Mouse (Mus musculus): ENCODE results near the gene Unc5c. TPM values are rescaled to one million over a fixed set of nuclear protein-coding genes. Genes with fewer than 3 reads are reported as not detected.

Unc5c gene
- polyA plus RNA-seq, 2 experiments, result 11.9 to 12.5 TPM

DNA sequence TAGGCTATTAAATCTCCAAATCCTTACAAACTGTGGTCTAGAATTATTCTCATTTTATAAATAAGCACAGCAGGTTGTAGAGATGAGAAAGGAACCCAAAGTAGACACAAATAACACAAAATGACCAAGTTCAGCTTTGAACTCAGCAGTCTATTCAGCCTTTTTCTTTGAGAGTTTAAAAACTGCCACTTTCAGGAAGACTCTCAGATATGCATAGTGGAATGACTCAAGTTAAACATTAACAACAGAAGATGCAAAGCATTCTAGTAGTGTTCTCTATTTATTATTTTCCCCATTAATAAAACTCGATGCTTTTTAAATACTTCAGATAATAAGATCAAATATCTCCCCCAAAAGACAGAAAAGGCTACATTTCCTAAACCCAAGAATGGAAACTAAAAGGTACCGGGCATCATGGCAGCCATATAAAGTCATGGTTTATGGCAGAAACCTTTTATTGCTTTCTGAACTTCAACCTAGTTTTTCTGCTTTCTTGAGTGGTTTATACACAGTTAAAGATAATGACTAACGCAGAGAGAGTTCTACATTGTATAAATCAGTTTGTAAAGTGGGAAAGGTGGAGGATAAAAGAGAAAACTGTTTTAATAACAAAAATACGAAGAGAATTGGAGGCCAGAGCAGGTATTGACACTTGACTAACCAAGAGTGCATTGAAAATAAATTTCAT is 283.8 kb downstream of the Unc5c start:
- no peaks in the 10 kb centered on the region for H3K27me3 ChIP-seq (ENCODE audit: control insufficient read depth, insufficient read depth, low read length)
- H3K4me2 ChIP-seq (replicated peaks; ENCODE audit: low read depth, low read length, severe bottlenecking), result no peak overlapping the region
- WGBS, result 64% methylated on average over 4 of the region's 4 CpGs
- DNase-seq (ENCODE audit: low spot score) (no peak), ATAC-seq (ENCODE audit: low FRiP score, low read depth) (no peak)
- H3K36me3 ChIP-seq (ENCODE audit: control insufficient read depth, insufficient read depth, low read length), result no peaks in the 10 kb centered on the region
- no peaks in the 10 kb centered on the region for H3K9me3 ChIP-seq (ENCODE audit: control insufficient read depth, low read length)
- no peak overlapping the region for H3K4me3 ChIP-seq (replicated peaks; ENCODE audit: low read length)
- TF ChIP-seq POLR2A (IDR thresholded peaks at IDR 0.05; ENCODE audit: borderline replicate concordance, extremely low read depth, insufficient read depth, insufficient read length), result no peak
- no peaks in the 10 kb centered on the region for H3K4me1 ChIP-seq (ENCODE audit: control insufficient read depth, insufficient read depth, low read length)
- H3K9ac ChIP-seq (ENCODE audit: low read depth, low read length, severe bottlenecking), result no peak overlapping the region
- H3K27ac ChIP-seq (replicated peaks; ENCODE audit: low read depth, low read length), result no peak overlapping the region

- no peaks in the 10 kb centered on the region for H3K4me1 ChIP-seq (ENCODE audit: control insufficient read depth, insufficient read depth, low read length)
- no peak overlapping the region for H3K4me3 ChIP-seq (replicated peaks; ENCODE audit: low read length)
- no peaks in the 10 kb centered on the region for H3K9me3 ChIP-seq (ENCODE audit: control insufficient read depth, low read length)
- no peaks in the 10 kb centered on the region for H3K27me3 ChIP-seq (ENCODE audit: control insufficient read depth, insufficient read depth, low read length)
- H3K9ac ChIP-seq (ENCODE audit: low read depth, low read length, severe bottlenecking), result no peak overlapping the region
- WGBS, result 75% methylated on average over 7 of the region's 7 CpGs
- DNase-seq (ENCODE audit: low spot score) (no peak), ATAC-seq (ENCODE audit: low FRiP score, low read depth) (no peak)
- H3K4me2 ChIP-seq (replicated peaks; ENCODE audit: low read depth, low read length, severe bottlenecking), result no peak overlapping the region
- H3K27ac ChIP-seq (replicated peaks; ENCODE audit: low read depth, low read length), result no peak overlapping the region
- H3K36me3 ChIP-seq (ENCODE audit: control insufficient read depth, insufficient read depth, low read length), result no peaks in the 10 kb centered on the region
- no peak for TF ChIP-seq POLR2A (IDR thresholded peaks at IDR 0.05; ENCODE audit: borderline replicate concordance, extremely low read depth, insufficient read depth, insufficient read length)
These were observed 287.2 kb downstream of the Unc5c start for GRCm38 (mm10) chr3:141752172-141752571.

DNA sequence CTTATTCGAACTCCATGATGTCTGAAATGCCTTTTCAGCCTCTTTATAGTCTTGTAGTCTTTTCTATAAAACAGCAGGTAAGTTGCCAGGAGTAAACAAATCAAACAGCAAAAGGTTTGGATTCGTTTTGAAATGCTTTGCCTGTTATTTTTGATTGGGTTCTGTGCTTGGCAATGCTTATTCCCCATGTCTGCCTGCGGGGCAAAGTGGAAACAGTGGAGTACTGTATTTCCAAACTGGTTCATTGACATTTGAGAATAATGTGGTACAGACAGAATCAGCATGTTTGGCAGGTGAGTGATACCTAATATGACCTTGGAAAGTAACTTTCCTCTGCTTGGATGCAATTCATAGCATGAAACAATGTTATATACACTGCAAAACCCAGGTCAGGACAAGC is 292.2 kb downstream of the Unc5c start:
- peaks cover 5% of the 10 kb centered on the region for H3K36me3 ChIP-seq (ENCODE audit: control insufficient read depth, insufficient read depth, low read length)
- no peak for TF ChIP-seq POLR2A (IDR thresholded peaks at IDR 0.05; ENCODE audit: borderline replicate concordance, extremely low read depth, insufficient read depth, insufficient read length)
- ATAC-seq (ENCODE audit: low FRiP score, low read depth) (no peak), DNase-seq (ENCODE audit: low spot score) (no peak)
- H3K4me1 ChIP-seq (ENCODE audit: control insufficient read depth, insufficient read depth, low read length), result no peaks in the 10 kb centered on the region
- no peak overlapping the region for H3K9ac ChIP-seq (ENCODE audit: low read depth, low read length, severe bottlenecking)
- 34% methylated on average over 3 of the region's 3 CpGs for WGBS
- no peak overlapping the region for H3K4me3 ChIP-seq (replicated peaks; ENCODE audit: low read length)
- no peaks in the 10 kb centered on the region for H3K9me3 ChIP-seq (ENCODE audit: control insufficient read depth, low read length)
- no peaks in the 10 kb centered on the region for H3K27me3 ChIP-seq (ENCODE audit: control insufficient read depth, insufficient read depth, low read length)
- H3K27ac ChIP-seq (replicated peaks; ENCODE audit: low read depth, low read length), result no peak overlapping the region
- no peak overlapping the region for H3K4me2 ChIP-seq (replicated peaks; ENCODE audit: low read depth, low read length, severe bottlenecking)

- H3K4me2 ChIP-seq (replicated peaks; ENCODE audit: low read depth, low read length, severe bottlenecking), result no peak overlapping the region
- 25% methylated on average over 8 of the region's 8 CpGs for WGBS
- peak; percentile 19; the same call in 1 of the 2 replicates for ATAC-seq (ENCODE audit: low FRiP score, low read depth)
These were observed 313.4 kb downstream of the Unc5c start for GRCm38 (mm10) chr3:141778411-141778919.

DNA sequence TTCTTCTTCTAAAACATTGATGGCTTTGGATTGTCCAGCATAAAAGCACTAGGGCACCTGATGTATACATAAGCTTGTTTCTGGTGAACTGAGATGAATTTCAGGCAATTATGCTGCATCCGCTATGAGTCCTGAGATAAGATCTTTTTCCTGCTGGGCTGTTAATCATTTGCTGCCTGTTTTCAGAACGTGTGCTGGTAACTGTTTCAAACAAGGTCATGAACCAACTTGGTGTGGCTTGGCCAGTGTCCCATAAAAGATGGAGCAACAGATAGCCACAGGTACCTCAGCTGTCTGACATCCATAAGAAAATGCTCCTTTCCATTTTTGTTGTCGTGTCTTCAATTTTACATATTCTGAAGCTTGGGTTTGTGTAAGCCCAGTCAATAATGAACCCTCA is 314.2 kb downstream of the Unc5c start:
- Histone ChIP-seq H3K27me3 (ENCODE audit: control insufficient read depth, insufficient read depth, low read length) (no peaks in the 10 kb centered on the region), H3K9ac (ENCODE audit: low read depth, low read length, severe bottlenecking) (no peak overlapping the region), H3K4me2 (replicated peaks; ENCODE audit: low read depth, low read length, severe bottlenecking) (no peak overlapping the region), H3K36me3 (ENCODE audit: control insufficient read depth, insufficient read depth, low read length) (no peaks in the 10 kb centered on the region), H3K9me3 (ENCODE audit: control insufficient read depth, low read length) (no peaks in the 10 kb centered on the region), H3K27ac (replicated peaks; ENCODE audit: low read depth, low read length) (no peak overlapping the region), H3K4me3 (replicated peaks; ENCODE audit: low read length) (no peak overlapping the region), H3K4me1 (ENCODE audit: control insufficient read depth, insufficient read depth, low read length) (peaks cover 8% of the 10 kb centered on the region)
- ATAC-seq (ENCODE audit: low FRiP score, low read depth) (no peak), DNase-seq (ENCODE audit: low spot score) (no peak)
- WGBS, result 43% methylated on average over 3 of the region's 3 CpGs
- TF ChIP-seq POLR2A (IDR thresholded peaks at IDR 0.05; ENCODE audit: borderline replicate concordance, extremely low read depth, insufficient read depth, insufficient read length), result no peak

More at GRCm38 (mm10) chr3:141778411-141778919, 313.4 kb downstream of the Unc5c start:
- Histone ChIP-seq H3K9me3 (ENCODE audit: control insufficient read depth, low read length) (no peaks in the 10 kb centered on the region), H3K27me3 (ENCODE audit: control insufficient read depth, insufficient read depth, low read length) (no peaks in the 10 kb centered on the region), H3K4me1 (ENCODE audit: control insufficient read depth, insufficient read depth, low read length) (peaks cover 8% of the 10 kb centered on the region), H3K4me3 (replicated peaks; ENCODE audit: low read length) (no peak overlapping the region), H3K27ac (replicated peaks; ENCODE audit: low read depth, low read length) (peak overlapping the region; percentile 43; the same call in 1 of the 2 replicates), H3K36me3 (ENCODE audit: control insufficient read depth, insufficient read depth, low read length) (no peaks in the 10 kb centered on the region), H3K9ac (ENCODE audit: low read depth, low read length, severe bottlenecking) (no peak overlapping the region)
- no peak for TF ChIP-seq POLR2A (IDR thresholded peaks at IDR 0.05; ENCODE audit: borderline replicate concordance, extremely low read depth, insufficient read depth, insufficient read length)
- peak; percentile 25 for DNase-seq (ENCODE audit: low spot score)
